Mouse (Mus musculus) kidney, postnatal 4 days (tissue): ENCODE data around the gene Phb.

ENCODE experiments used
- DNase-seq, 2 experiments: peaks; one replicate each; pipeline ENCODE4 v3.0.0; 2021; ENCODE audit warnings: mixed read lengths in 2 of 2

Phb gene

GRCm38 (mm10) chr11:95666529-95667149 is at the start of gene Phb:
TSS of gene Phb (plus strand) at chr11:95666957.
- DNase-seq = peak; percentile 90 to 94

GRCm38 (mm10) chr11:95617785-95618465 is 48.8 kb upstream of the Phb start:
- no peak for DNase-seq

GRCm38 (mm10) chr11:95619081-95619480 is 47.7 kb upstream of the Phb start:
- DNase-seq = no peak

DNA sequence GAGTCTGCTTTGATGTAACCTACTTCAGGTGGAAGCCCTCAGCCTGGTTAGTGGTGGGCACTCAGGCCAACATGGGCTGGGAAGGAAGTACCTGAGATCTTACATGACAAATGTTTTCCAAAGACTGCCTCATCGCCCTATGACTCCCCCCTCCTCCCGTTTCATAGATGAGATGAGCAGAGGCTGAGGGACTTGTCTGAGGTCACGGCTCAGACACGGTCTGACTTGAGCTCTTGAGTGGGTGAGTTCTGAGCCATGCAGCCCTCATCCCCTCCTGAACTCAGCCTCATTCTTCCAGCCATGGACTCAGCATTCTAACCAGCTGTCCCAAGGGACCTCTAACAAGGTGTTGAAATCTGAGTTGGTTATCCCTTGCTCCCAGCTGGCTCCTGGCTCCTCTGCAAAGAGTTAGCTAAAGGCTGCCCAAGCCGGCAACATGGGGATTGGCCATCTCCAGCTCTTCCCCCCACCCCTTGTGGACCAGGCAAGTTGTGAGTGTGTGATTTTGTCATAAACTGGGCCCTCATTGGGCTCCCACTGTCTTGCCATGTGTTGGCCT is 46.8 kb upstream of the Phb start:
- no peak for DNase-seq

DNA sequence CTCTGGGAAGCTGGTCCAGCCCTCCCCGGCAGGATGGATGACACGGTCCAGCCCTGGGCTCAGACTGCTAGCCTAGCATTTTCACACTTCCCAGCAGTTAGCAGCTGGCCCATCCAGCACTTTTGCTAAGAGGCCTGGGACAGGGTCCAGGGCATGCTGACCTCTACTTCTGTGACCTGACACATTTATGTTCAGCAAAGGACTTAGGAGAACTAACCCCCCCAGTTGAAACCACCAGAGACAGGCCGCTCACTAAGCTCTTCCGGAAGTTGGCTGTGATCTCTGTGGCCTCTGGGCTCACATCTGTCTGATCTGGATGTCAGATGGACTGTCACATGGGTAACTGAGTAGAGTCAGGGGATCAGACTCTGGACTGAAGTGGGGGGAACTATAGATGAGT is 45.7 kb upstream of the Phb start:
- peak; percentile 67 to 81 for DNase-seq

DNA sequence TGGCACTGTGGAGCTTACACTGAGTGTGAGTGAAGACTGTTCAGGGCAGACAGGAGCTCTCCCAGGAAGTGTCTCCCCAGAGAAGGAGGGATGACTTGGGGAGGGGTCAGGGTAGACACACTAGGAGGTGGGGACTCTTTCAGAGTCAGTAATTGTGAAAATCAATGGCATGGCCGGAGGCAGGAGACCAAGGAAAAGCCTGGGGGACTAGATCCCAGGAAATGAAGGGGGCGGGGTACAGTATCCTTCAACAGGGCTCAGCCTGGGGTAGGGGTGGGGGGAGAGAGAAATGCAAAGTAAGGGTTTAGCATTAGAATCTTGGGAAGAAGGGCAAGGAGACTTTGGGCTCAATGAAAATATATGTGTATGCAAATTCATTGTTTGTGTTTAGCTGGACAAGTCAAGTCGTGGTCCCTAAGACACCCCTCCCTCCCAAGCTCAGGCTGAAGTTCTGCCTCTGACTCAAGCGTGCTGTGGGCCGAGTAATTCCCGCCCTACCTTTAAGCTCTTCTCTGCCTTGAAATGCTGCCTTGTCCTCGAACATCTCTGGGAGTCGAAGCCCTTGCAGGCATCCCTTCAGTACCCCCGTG is 45.1 kb upstream of the Phb start:
- no peak for DNase-seq

DNA sequence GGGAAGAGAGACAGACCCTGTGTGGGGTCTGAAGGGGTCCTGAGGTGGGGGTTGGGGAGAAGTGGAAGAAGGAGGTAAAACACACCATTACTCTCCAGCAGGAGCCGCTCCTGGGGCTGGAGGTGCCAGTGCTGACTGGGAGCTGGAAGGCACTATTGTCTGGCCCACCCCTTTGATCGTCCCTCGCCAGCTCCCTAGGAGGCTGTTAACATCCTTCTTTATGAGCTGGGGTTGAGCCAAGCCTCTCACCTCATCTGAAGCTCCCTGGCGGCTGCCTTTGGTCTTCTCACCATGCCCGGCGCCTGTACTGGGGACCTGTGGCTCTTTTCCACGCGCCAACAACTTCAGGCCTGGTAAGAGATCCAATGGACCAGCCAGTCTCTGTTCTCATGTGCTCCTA is 44.3 kb upstream of the Phb start:
- DNase-seq = no peak

GRCm38 (mm10) chr11:95630558-95630957 is 36.2 kb upstream of the Phb start:
- no peak for DNase-seq

DNA sequence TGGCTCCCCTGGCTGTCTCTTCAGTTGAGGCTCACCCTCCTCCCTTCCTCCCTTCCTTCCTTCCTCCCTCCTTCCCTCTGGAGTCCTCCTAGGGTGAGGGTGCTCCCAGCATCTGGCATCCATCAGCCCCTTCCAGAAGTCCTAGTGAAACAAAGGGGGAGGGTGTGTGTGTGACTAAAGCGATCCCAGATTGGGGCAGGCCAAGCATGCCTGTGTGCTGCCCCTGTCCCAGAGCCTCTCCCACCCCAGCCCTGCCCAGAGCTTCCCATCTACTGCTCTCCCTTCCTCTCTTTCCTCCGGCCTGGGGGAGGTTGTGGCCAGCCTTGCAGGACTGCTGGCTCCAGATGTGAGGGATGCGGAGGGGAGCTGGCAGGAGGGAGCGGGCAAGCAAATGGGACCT is 35.5 kb upstream of the Phb start:
- DNase-seq = peak; percentile 59 to 68

- no peak for DNase-seq
These were observed 34.3 kb upstream of the Phb start for GRCm38 (mm10) chr11:95632474-95632873.

DNA sequence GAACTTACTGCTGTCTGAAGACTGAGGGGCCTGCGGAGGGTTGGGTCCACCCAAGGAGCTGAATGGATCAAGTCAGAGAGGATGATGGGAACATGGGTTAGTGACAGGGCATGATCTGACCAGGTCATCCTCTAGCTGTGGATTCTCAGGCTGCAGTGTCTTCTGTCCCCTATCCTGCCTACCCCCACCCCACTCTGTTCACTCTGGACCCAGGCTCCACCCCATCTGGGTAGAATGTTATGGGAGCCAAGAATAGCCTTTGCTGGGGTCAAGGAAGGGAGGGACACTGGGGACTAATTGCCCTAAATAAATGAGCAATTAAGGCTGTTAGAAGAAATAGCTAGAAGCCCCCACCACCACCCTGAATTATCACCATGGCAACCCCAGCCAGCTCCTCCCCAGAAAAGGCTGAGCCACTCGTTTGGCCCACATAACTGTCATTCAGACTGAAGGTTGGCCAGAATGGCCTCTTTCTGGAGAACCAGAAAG is 33.2 kb upstream of the Phb start:
- DNase-seq = no peak

GRCm38 (mm10) chr11:95635030-95635429 is 31.7 kb upstream of the Phb start:
- no peak for DNase-seq

- DNase-seq = no peak
These were observed 26.0 kb upstream of the Phb start for GRCm38 (mm10) chr11:95640751-95641150.

DNA sequence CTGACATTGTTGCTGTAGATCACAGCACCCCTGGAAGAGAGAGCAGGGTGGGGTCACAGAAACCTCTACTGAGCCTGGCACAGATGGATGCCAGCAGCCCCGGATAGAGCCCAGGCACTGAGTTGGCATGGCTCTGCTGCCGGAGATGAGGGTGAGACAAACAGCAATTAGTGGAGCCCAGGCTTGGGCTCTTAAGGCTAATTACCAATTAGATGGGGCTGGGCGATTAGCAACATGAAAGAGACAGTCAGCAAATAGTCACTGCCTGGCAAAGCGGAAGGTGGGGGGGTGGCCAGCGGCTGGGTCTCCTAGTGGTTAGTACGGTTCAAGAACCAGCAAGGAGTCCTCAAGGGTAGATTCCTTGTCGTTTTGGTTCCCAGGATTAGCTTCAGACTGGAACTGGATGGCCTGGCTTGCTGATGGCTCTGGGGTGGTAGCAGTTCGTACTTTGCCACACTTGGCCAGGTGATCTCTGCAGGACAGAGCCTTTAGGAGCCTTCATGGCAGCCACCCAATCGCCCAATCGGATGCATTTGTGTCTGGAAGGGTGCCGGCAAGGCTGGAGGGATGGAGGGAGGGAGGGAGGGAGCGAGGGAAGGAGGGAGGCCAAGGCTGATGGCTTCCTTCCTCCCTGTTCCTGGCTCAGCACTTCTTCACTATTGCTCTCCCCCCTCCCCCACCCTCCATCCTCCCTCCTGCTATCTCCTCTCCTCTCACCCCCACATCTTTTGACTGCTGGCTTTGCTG is 24.1 kb upstream of the Phb start:
- peak in 1 of 2 experiments; percentile 47 for DNase-seq

DNA sequence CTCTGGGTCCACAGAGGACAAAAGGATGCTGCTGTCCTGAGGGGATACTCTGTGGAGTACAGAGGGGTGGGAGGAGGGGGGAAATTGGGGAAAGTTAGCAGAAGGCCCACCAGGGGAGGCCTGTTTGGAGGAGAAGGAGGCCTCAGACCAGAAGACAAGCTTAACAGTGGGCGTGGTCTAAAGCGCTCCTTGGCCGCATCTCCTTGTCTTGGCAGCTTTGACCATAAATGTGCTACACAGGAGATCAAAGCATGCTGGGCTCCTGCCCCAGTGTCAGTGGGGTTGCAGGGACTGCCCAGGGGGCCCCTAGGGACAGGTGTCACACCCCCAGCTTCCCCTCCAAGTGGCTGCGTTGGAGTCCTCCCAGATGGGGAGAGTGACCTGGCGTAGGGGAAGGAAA is 22.9 kb upstream of the Phb start:
- DNase-seq = peak in 1 of 2 experiments; percentile 45

- DNase-seq = no peak
These were observed 22.4 kb upstream of the Phb start for GRCm38 (mm10) chr11:95644381-95644780.

- peak in 1 of 2 experiments; percentile 69 for DNase-seq
These were observed 21.2 kb upstream of the Phb start for GRCm38 (mm10) chr11:95645397-95646153.

- no peak for DNase-seq
These were observed 20.6 kb upstream of the Phb start for GRCm38 (mm10) chr11:95646154-95646490.

GRCm38 (mm10) chr11:95647791-95648190 is 19.0 kb upstream of the Phb start:
- DNase-seq = no peak

DNA sequence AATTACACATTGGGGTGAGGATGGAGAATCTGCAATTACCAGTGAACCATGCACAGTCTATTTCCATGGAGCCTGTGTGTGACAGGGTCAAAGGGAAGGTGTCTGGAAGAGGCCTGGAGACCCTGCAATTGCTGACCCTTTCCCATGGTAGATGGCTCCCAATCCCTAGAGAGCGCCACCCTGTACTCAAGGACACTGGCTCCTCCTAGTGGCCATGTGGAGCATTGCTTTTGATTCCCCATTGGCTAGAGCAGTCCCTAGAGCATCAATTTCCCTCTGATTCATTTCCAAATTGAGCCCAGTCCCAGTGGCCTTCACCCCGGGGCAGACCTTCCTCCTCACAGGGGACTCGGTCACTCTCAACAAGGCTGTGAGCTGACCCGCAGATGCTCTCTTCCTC is 17.9 kb upstream of the Phb start:
- DNase-seq = peak; percentile 88 to 89

- DNase-seq = no peak
These were observed 17.2 kb upstream of the Phb start for GRCm38 (mm10) chr11:95649560-95649959.

DNA sequence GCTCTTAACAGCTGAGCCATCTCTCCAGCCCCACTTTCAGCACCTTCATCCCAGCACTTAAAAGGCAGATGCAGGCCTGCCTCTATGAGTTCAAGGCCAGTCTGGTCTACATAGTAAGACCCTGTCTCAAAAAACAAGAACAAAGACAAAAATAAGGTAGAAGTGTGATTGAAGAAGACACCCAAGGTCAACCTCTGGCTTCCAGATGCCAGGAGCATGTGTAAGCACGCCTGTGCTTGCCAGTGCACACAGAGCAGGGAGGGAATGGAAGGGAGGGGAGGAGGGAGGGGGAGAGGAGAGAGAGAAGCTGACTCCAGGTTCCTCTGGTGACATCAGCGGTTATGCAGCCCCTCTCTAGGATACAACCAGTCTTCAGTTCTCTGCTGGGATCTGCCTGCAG is 16.8 kb upstream of the Phb start:
- DNase-seq = no peak
